Mouse (Mus musculus) forebrain, embryonic 10.5 days (tissue): ENCODE measurements around the gene Ptprm. TPM values are rescaled to one million over a fixed set of nuclear protein-coding genes. Genes with fewer than 3 reads are reported as not detected.

Experiments
- DNase-seq: peaks from one replicate; pipeline ENCODE4 v3.0.0-alpha.2; 2017; ENCODE audit warnings: low spot score; ENCODE audit errors: extremely low spot score
- H3K27ac ChIP-seq: fragments of 300-500 bp; sonication (generic); 2 replicates; pipeline ENCODE4 v1.5.1; 2016; ENCODE audit warnings: mild to moderate bottlenecking
- H3K27me3 ChIP-seq: fragments of 300-500 bp; sonication (generic); 2 replicates; pipeline ENCODE4 v1.6.1; 2016; ENCODE audit warnings: mild to moderate bottlenecking; ENCODE audit not compliant: poor library complexity, severe bottlenecking
- H3K36me3 ChIP-seq: fragments of 300-500 bp; sonication (generic); replicated peaks from 2 replicates; pipeline ENCODE4 v1.6.1; 2016; ENCODE audit warnings: mild to moderate bottlenecking, moderate library complexity
- H3K4me1 ChIP-seq: fragments of 300-500 bp; sonication (generic); 2 replicates; pipeline ENCODE4 v1.6.1; 2016
- H3K4me3 ChIP-seq: fragments of 300-500 bp; sonication (generic); 2 replicates; pipeline ENCODE4 v1.5.1; 2016; ENCODE audit warnings: mild to moderate bottlenecking, moderate library complexity
- H3K9me3 ChIP-seq: fragments of 300-500 bp; sonication (generic); 2 replicates; pipeline ENCODE4 v1.6.1; 2016; ENCODE audit warnings: mild to moderate bottlenecking, moderate library complexity
- WGBS: fragments of 180-500 bp; shearing (Covaris S2); methylation state at CpG from one replicate; pipeline ENCODE4 v1.1.7; 2016; 5-methylcytosine and 5-hydroxymethylcytosine counted together
- polyA plus RNA-seq: library from polyadenylated mRNA; unstranded; fragments of >200 nt; fragmentation: Nextera tagmentation; extraction: Ambion mirVana; gene quantifications from 2 replicates; pipeline ENCODE4 v1.2.1, GENCODE M21; 2016

Ptprm gene
- polyA plus RNA-seq, 1 experiment from 2014 or later = 8.4 TPM

DNA sequence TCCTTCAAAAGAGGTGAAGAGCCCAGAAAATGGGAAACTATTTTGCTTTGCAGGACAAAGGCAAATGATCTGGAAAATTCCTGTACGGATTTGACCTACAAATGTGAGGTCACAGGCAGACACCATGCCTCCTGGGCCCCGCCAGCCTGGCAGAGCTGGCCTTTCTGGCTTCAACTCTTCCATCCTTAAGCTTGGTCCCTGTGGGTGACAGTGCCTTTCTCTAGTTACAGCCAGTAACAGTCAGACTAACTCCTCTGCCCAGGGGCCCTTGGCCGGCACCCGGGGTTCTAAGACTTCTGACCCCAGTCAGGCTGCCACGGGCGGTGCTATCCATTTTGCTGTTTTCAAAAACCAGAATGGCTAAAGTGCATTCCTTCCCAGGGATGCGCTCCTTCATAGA is 217.4 kb downstream of the Ptprm start:
- no peaks in the 10 kb centered on the region for H3K9me3 ChIP-seq
- peaks cover 15% of the 10 kb centered on the region for H3K4me1 ChIP-seq
- H3K27ac ChIP-seq = no peak overlapping the region
- WGBS = 89% methylated on average over 7 of the region's 7 CpGs
- H3K4me3 ChIP-seq = no peak overlapping the region
- no peaks in the 10 kb centered on the region for H3K36me3 ChIP-seq
- no peak for DNase-seq
- H3K27me3 ChIP-seq = no peaks in the 10 kb centered on the region

- 86% methylated on average over 8 of the region's 8 CpGs for WGBS
- Histone ChIP-seq H3K9me3 (no peaks in the 10 kb centered on the region), H3K27me3 (no peaks in the 10 kb centered on the region), H3K36me3 (no peaks in the 10 kb centered on the region), H3K4me3 (no peak overlapping the region), H3K4me1 (peaks cover 15% of the 10 kb centered on the region), H3K27ac (no peak overlapping the region)
- DNase-seq = no peak
These were observed 217.8 kb downstream of the Ptprm start for GRCm38 (mm10) chr17:67136421-67136820.

- Histone ChIP-seq H3K27ac (0 out of 2 replicates have a peak overlapping the region, but pooled peaks have one; percentile 21), H3K4me3 (no peak overlapping the region), H3K9me3 (no peaks in the 10 kb centered on the region), H3K27me3 (no peaks in the 10 kb centered on the region), H3K36me3 (no peaks in the 10 kb centered on the region), H3K4me1 (peaks cover 15% of the 10 kb centered on the region)
- DNase-seq = no peak
- 93% methylated on average over 4 of the region's 4 CpGs for WGBS
These were observed 220.0 kb downstream of the Ptprm start for GRCm38 (mm10) chr17:67134235-67134634.

DNA sequence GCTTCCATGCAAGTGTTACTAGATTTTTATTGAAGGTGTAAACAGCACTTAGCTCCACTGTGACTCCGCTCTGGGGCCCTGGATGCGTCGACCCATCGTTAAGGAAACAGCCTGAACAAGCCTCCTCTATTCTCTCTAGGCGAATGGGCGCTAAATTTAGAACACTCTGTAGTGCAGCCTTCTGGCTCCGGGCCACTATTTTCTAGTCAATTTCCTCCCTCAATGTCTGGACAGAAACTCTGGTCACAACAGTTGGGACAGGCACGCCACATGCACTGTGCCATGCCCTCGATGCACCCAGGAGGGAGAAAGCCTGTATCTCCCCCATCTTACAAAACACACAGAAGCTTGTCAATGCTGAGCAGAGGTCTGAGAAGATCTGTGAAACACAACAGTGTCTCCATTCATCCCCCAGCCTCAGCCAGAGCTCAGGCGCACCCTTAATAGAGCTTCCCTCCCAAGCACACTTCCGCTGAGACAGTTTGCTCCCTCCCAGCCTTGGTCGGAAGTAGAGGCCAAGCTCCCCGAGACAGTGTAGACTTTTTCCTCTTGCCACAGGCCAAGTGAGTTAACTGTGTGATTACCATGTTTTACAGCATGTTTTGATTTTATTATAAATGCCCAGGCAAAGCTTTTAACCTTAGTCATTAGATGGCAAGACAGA is 220.7 kb downstream of the Ptprm start:
- Histone ChIP-seq H3K4me1 (peaks cover 15% of the 10 kb centered on the region), H3K4me3 (no peak overlapping the region), H3K27me3 (no peaks in the 10 kb centered on the region), H3K9me3 (no peaks in the 10 kb centered on the region), H3K27ac (peak overlapping the region; percentile 53; the same call in 1 of the 2 replicates), H3K36me3 (no peaks in the 10 kb centered on the region)
- WGBS = 64% methylated on average over 13 of the region's 13 CpGs
- DNase-seq = no peak

- DNase-seq = no peak
- Histone ChIP-seq H3K27me3 (no peaks in the 10 kb centered on the region), H3K36me3 (no peaks in the 10 kb centered on the region), H3K4me3 (no peak overlapping the region), H3K9me3 (no peaks in the 10 kb centered on the region), H3K4me1 (peaks cover 15% of the 10 kb centered on the region), H3K27ac (no peak overlapping the region)
- WGBS = 94% methylated on average over 4 of the region's 4 CpGs
These were observed 221.2 kb downstream of the Ptprm start for GRCm38 (mm10) chr17:67133026-67133425.

GRCm38 (mm10) chr17:67127530-67127929 is 226.7 kb downstream of the Ptprm start:
- no peak for DNase-seq
- no peaks in the 10 kb centered on the region for H3K36me3 ChIP-seq
- 86% methylated on average over 7 of the region's 7 CpGs for WGBS

DNA sequence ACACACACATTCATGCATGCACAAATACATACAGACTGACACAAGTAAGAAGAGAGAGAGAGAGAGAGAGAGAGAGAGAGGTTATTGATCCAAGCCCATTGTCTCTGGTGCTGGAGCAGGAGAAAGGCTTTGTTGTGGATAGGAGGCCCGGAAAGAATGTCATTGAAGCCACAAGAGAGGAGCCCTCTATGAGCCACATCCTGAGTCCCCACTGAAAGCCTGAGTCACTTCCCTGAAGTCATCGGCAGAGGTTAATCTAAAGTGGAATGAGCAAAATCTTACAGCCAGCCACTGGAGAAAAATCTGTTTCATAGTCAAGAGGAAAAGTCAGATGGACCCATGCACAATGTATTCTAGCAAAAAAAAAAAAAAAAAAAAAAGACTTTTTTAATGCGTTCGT is 228.7 kb downstream of the Ptprm start:
- 76% methylated on average over 4 of the region's 4 CpGs for WGBS
- Histone ChIP-seq H3K36me3 (no peaks in the 10 kb centered on the region), H3K27me3 (no peaks in the 10 kb centered on the region), H3K9me3 (no peaks in the 10 kb centered on the region), H3K27ac (no peak overlapping the region), H3K4me3 (no peak overlapping the region), H3K4me1 (peaks cover 11% of the 10 kb centered on the region)
- DNase-seq = no peak

More at GRCm38 (mm10) chr17:67127530-67127929, 226.7 kb downstream of the Ptprm start:
- no peak overlapping the region for H3K4me3 ChIP-seq
- no peaks in the 10 kb centered on the region for H3K9me3 ChIP-seq
- peaks cover 9% of the 10 kb centered on the region for H3K4me1 ChIP-seq
- H3K27ac ChIP-seq = no peak overlapping the region
- no peaks in the 10 kb centered on the region for H3K27me3 ChIP-seq

GRCm38 (mm10) chr17:67124294-67124693 is 230.0 kb downstream of the Ptprm start:
- no peak for DNase-seq
- WGBS = 83% methylated on average over 5 of the region's 5 CpGs
- Histone ChIP-seq H3K36me3 (no peaks in the 10 kb centered on the region), H3K27me3 (no peaks in the 10 kb centered on the region), H3K27ac (no peak overlapping the region), H3K9me3 (no peaks in the 10 kb centered on the region), H3K4me3 (no peak overlapping the region), H3K4me1 (peaks cover 22% of the 10 kb centered on the region)

- DNase-seq = no peak
- Histone ChIP-seq H3K27me3 (no peaks in the 10 kb centered on the region), H3K9me3 (no peaks in the 10 kb centered on the region), H3K36me3 (no peaks in the 10 kb centered on the region), H3K27ac (no peak overlapping the region), H3K4me1 (peaks cover 28% of the 10 kb centered on the region), H3K4me3 (no peak overlapping the region)
- 82% methylated on average over 5 of the region's 5 CpGs for WGBS
These were observed 230.5 kb downstream of the Ptprm start for GRCm38 (mm10) chr17:67123722-67124121.

DNA sequence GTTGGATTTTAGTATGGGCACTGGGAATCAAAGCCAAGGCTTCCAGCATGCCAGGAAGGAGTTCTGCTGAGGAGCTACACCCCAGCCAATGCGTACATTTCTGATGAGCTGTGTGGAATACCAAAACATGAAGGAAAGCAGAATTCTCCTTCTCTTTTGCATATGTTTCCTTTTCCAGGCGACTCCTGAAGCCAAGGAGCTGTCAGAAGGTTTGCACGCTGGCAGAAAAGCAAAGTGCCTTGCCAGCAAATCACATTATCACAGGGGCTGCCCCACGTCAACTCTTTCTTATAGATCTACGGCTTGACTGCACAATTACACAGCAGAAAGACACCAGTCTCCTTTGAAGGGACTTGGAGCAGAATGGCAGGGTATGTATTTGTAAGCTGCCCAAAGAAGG is 233.4 kb downstream of the Ptprm start:
- H3K9me3 ChIP-seq = no peaks in the 10 kb centered on the region
- H3K27me3 ChIP-seq = no peaks in the 10 kb centered on the region
- WGBS = 82% methylated on average over 5 of the region's 5 CpGs
- peaks cover 28% of the 10 kb centered on the region for H3K4me1 ChIP-seq
- H3K27ac ChIP-seq = no peak overlapping the region
- no peak overlapping the region for H3K4me3 ChIP-seq
- H3K36me3 ChIP-seq = no peaks in the 10 kb centered on the region
- no peak for DNase-seq

GRCm38 (mm10) chr17:67118676-67119340 is 235.4 kb downstream of the Ptprm start:
- DNase-seq = no peak
- no peaks in the 10 kb centered on the region for H3K27me3 ChIP-seq
- H3K4me1 ChIP-seq = peaks cover 24% of the 10 kb centered on the region
- H3K36me3 ChIP-seq = no peaks in the 10 kb centered on the region
- H3K27ac ChIP-seq = no peak overlapping the region
- no peak overlapping the region for H3K4me3 ChIP-seq
- H3K9me3 ChIP-seq = no peaks in the 10 kb centered on the region
- 75% methylated on average over 7 of the region's 7 CpGs for WGBS

- WGBS = 89% methylated on average over 2 of the region's 2 CpGs
- Histone ChIP-seq H3K36me3 (no peaks in the 10 kb centered on the region), H3K27ac (no peak overlapping the region), H3K27me3 (no peaks in the 10 kb centered on the region), H3K4me1 (peaks cover 10% of the 10 kb centered on the region), H3K4me3 (no peak overlapping the region), H3K9me3 (no peaks in the 10 kb centered on the region)
- no peak for DNase-seq
These were observed 239.4 kb downstream of the Ptprm start for GRCm38 (mm10) chr17:67114842-67115241.

DNA sequence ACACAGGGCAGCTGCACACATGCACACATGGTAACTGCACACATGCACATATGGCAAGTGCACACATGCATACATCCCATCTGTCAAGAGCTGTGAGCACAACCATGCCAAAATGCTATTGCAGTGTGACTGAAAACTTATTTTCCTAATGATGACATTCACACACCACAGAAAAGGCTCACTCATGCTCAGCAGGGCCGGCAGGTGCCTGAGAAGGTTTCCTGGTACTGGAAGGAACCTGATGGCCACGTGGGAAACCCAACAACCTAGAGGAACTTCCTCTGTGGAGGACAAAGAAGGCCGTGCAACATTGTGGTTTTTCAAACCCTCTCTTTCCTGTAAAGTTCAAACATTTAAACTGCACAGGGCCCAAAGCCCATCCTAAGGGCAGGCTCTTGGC is 241.6 kb downstream of the Ptprm start:
- H3K36me3 ChIP-seq = no peaks in the 10 kb centered on the region
- WGBS = 80% methylated on average over 3 of the region's 3 CpGs
- H3K4me1 ChIP-seq = no peaks in the 10 kb centered on the region
- no peak overlapping the region for H3K27ac ChIP-seq
- no peaks in the 10 kb centered on the region for H3K27me3 ChIP-seq
- DNase-seq = no peak
- H3K4me3 ChIP-seq = no peak overlapping the region
- no peaks in the 10 kb centered on the region for H3K9me3 ChIP-seq
